Mouse (Mus musculus): ENCODE data around the gene Trim9. TPM values are rescaled to one million over a fixed set of nuclear protein-coding genes. Genes with fewer than 3 reads are reported as not detected.

The Trim9 gene
- total and polyA plus RNA-seq, 3 experiments = not detected

GRCm38 (mm10) chr12:70228155-70228554 is 119.3 kb downstream of the Trim9 start:
- DNase-seq (ENCODE audit: low read depth, low spot score) = no peak
- TF ChIP-seq CHD2 (IDR thresholded peaks at IDR 0.05; ENCODE audit: low read length) (no peak), USF1 (IDR thresholded peaks at IDR 0.05; ENCODE audit: low read depth, low read length) (no peak), ELF1 (IDR thresholded peaks at IDR 0.05; ENCODE audit: low read depth, low read length) (no peak), TAL1 (IDR thresholded peaks at IDR 0.05; ENCODE audit: low read length) (no peak), BHLHE40 (IDR thresholded peaks at IDR 0.05; ENCODE audit: borderline replicate concordance, low read depth, low read length) (no peak), USF2 (IDR thresholded peaks at IDR 0.05; ENCODE audit: borderline replicate concordance in 1 of 2, insufficient read depth in 1 of 2, low read depth in 1 of 2, low read length in 2 of 2) (no peak), MAX (IDR thresholded peaks at IDR 0.05; ENCODE audit: low read length) (no peak), MAFK (IDR thresholded peaks at IDR 0.05; ENCODE audit: borderline replicate concordance, low read depth, low read length) (no peak), RAD21 (IDR thresholded peaks at IDR 0.05; ENCODE audit: low read depth, low read length) (no peak), ZMIZ1 (IDR thresholded peaks at IDR 0.05; ENCODE audit: low read depth, low read length) (no peak), JUND (IDR thresholded peaks at IDR 0.05; ENCODE audit: low read depth, low read length) (no peak), POLR2AphosphoS5 (IDR thresholded peaks at IDR 0.05; ENCODE audit: borderline replicate concordance, low read depth, low read length) (no peak), E2F4 (IDR thresholded peaks at IDR 0.05; ENCODE audit: borderline replicate concordance, low read depth, low read length) (no peak), ZKSCAN1 (IDR thresholded peaks at IDR 0.05; ENCODE audit: low read depth, low read length) (no peak), ZNF384 (IDR thresholded peaks at IDR 0.05; ENCODE audit: low read depth, low read length) (no peak)
- Histone ChIP-seq H3K27me3 (ENCODE audit: control insufficient read depth in 1 of 2, insufficient read depth in 2 of 2, low read length in 2 of 2) (no peaks in the 10 kb centered on the region), H3K36me3 (ENCODE audit: control insufficient read depth in 1 of 2, insufficient read depth in 2 of 2, low read length in 2 of 2) (peaks cover 0 to 23% of the 10 kb centered on the region in 2 experiments; a peak in 2 of 4 replicates), H3K27ac (ENCODE audit: control insufficient read depth, low read depth, low read length) (peak overlapping the region; percentile 36), H3K4me3 (ENCODE audit: control insufficient read depth in 1 of 2, insufficient read depth in 1 of 2, low read depth in 2 of 2, low read length in 2 of 2) (peak overlapping the region; percentile 65 to 70), H3K79me2 (ENCODE audit: control insufficient read depth, insufficient read depth, low read length, poor library complexity) (no peaks in the 10 kb centered on the region; the same call in 1 of the 2 replicates), H3K4me1 (ENCODE audit: control insufficient read depth in 1 of 2, insufficient read depth in 2 of 2, low read length in 2 of 2) (peaks cover 16 to 33% of the 10 kb centered on the region in 2 experiments), H3K9ac (ENCODE audit: control insufficient read depth, low read depth, low read length, poor library complexity, severe bottlenecking) (peak overlapping the region; percentile 77), H3K9me3 (replicated peaks; ENCODE audit: insufficient read depth, low read length) (no peaks in the 10 kb centered on the region)

DNA sequence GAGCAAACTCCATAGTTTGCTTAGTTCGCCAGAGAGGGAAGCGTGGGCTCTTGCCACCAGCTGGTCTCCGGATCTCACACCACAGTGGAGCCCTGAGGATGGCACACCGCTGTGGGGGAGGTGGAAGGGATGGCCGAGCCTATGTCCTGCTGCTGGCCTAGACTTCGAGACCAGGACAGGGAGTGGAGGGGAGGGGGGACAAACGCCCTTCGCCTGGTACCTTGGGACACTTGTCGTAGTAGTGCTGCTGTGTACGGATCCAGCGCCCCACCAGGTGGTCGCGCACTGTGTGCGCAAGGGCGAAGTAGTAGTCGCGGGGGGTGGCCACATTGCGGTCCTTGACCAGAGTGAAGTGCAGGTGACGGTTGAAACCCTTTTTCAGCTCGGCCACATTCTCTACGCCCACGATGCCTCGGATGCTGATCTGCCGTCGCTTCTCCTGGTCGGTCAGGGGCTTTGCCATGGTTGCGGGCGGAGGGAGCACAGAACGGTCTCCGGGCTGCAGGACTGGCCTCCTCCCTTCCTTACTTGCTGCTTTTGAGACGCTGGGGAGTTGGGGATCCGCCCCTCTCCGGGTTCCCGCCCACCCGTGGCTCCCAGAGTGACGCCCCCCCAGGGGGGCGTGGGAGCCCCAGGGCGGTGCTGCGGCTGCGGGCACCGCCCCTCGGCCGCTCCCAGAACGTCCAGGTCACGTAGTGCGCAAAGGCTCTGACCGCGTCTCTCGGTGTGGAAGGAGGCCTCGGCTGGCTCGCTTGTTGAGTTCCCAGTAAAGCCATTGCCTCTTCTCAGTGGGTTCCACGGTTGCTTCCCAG is 120.1 kb downstream of the Trim9 start:
- Histone ChIP-seq H3K79me2 (ENCODE audit: control insufficient read depth, insufficient read depth, low read length, poor library complexity) (no peaks in the 10 kb centered on the region; the same call in 1 of the 2 replicates), H3K9ac (ENCODE audit: control insufficient read depth, low read depth, low read length, poor library complexity, severe bottlenecking) (peak overlapping the region; percentile 77), H3K4me3 (ENCODE audit: control insufficient read depth in 1 of 2, insufficient read depth in 1 of 2, low read depth in 2 of 2, low read length in 2 of 2) (peak overlapping the region; percentile 77 to 90), H3K27me3 (ENCODE audit: control insufficient read depth in 1 of 2, insufficient read depth in 2 of 2, low read length in 2 of 2) (no peaks in the 10 kb centered on the region), H3K27ac (ENCODE audit: control insufficient read depth, low read depth, low read length) (peak overlapping the region; percentile 36), H3K9me3 (replicated peaks; ENCODE audit: insufficient read depth, low read length) (no peaks in the 10 kb centered on the region), H3K4me1 (ENCODE audit: control insufficient read depth in 1 of 2, insufficient read depth in 2 of 2, low read length in 2 of 2) (peaks cover 12 to 26% of the 10 kb centered on the region in 2 experiments), H3K36me3 (ENCODE audit: control insufficient read depth in 1 of 2, insufficient read depth in 2 of 2, low read length in 2 of 2) (peaks cover 0 to 18% of the 10 kb centered on the region in 2 experiments; a peak in 2 of 4 replicates)
- peak; percentile 94 for DNase-seq (ENCODE audit: low read depth, low spot score)
- TF ChIP-seq NELFE (IDR thresholded peaks at IDR 0.05; ENCODE audit: low read depth, low read length) (peak; percentile 86), NRF1 (IDR thresholded peaks at IDR 0.05; ENCODE audit: insufficient read depth, low read depth, low read length, poor library complexity, severe bottlenecking) (peak; percentile 50; the same call in 1 of the 2 replicates), RCOR1 (IDR thresholded peaks at IDR 0.05; ENCODE audit: low read depth, low read length) (no peak), RAD21 (IDR thresholded peaks at IDR 0.05; ENCODE audit: low read depth, low read length) (no peak), POLR2A (IDR thresholded peaks at IDR 0.05; ENCODE audit: control insufficient read depth in 1 of 2, insufficient read depth in 1 of 2, low read depth in 1 of 2, low read length in 2 of 2, poor library complexity in 1 of 2) (peak; percentile 67 to 94), TCF12 (IDR thresholded peaks at IDR 0.05; ENCODE audit: low read depth, low read length) (peak; percentile 67; the same call in 1 of the 2 replicates), SMC3 (IDR thresholded peaks at IDR 0.05; ENCODE audit: low read depth, low read length) (no peak), MXI1 (IDR thresholded peaks at IDR 0.05; ENCODE audit: low read depth, low read length) (peak; percentile 75), POLR2AphosphoS5 (IDR thresholded peaks at IDR 0.05; ENCODE audit: borderline replicate concordance, low read depth, low read length) (peak; percentile 85; the same call in 1 of the 2 replicates), CTCF (IDR thresholded peaks at IDR 0.05 in 2 of 3, conservative IDR thresholded peaks at IDR 0.05 in 1 of 3; ENCODE audit: control insufficient read depth in 1 of 3, insufficient read depth in 1 of 3, low read depth in 2 of 3, low read length in 3 of 3, poor library complexity in 1 of 3, severe bottlenecking in 1 of 3) (0 out of 6 replicates have a peak, but pooled peaks of 1 of the 3 experiments have one; percentile 2), MYC (IDR thresholded peaks at IDR 0.05; ENCODE audit: low read depth, low read length) (0 out of 2 replicates have a peak, but pooled peaks have one; percentile 16), GABPA (IDR thresholded peaks at IDR 0.05; ENCODE audit: low read depth, low read length) (no peak), EP300 (IDR thresholded peaks at IDR 0.05; ENCODE audit: low read depth in 1 of 2, low read length in 2 of 2) (no peak), E2F4 (IDR thresholded peaks at IDR 0.05; ENCODE audit: borderline replicate concordance, low read depth, low read length) (no peak), MAZ (IDR thresholded peaks at IDR 0.05; ENCODE audit: low read depth, low read length) (peak; percentile 85; the same call in 1 of the 2 replicates), MAX (IDR thresholded peaks at IDR 0.05; ENCODE audit: low read length) (0 out of 2 replicates have a peak, but pooled peaks have one; percentile 20), POLR2AphosphoS2 (IDR thresholded peaks at IDR 0.05; ENCODE audit: low read length) (peak; percentile 87; the same call in 1 of the 2 replicates), CHD1 (IDR thresholded peaks at IDR 0.05; ENCODE audit: low read depth, low read length) (no peak)
